Mouse (Mus musculus) hematopoietic multipotent progenitor cell, adult 10-12 weeks (in vitro differentiated cells): ENCODE data around the gene Adnp. TPM values are rescaled to one million over a fixed set of nuclear protein-coding genes. Genes with fewer than 3 reads are reported as not detected.

Experiments used
- polyA plus RNA-seq: library from polyadenylated mRNA; stranded (reverse); fragments of >175 nt; gene quantifications from 2 replicates; pipeline ENCODE4 v1.2.3, GENCODE M21; 2012; ENCODE audit warnings: low replicate concordance

Adnp gene
- polyA plus RNA-seq, result 28.9 and 53.5 TPM in 2 replicates

GRCm38 (mm10) chr2:168206725-168207644, at the start of gene Adnp:
Gene Adnp, minus strand, starts transcription at chr2:168207112.

GRCm38 (mm10) chr2:168230026-168230728, 23.3 kb upstream of the Adnp start, which contains the start of the genes Gm20716, Dpm1 and Mocs3:
Gene Gm20716, minus strand, starts transcription at chr2:168230364.
Gene Dpm1, minus strand, starts transcription at chr2:168230591.
Gene Mocs3, plus strand, starts transcription at chr2:168230622.

Other genes with a start within 250 kb of the Adnp start
- gene Ripor3, start 196.5 kb downstream of the Adnp start, polyA plus RNA-seq, result 2.4 and 14.4 TPM in 2 replicates
- gene Pard6b, start 126.1 kb downstream of the Adnp start, polyA plus RNA-seq, result 1.5 and 1.7 TPM in 2 replicates
- not detected in 2 replicates for gene Gm20716, start 23.3 kb upstream of the Adnp start, polyA plus RNA-seq
- 13.5 and 55.7 TPM in 2 replicates for gene Dpm1, start 23.5 kb upstream of the Adnp start, polyA plus RNA-seq
- 14.3 and 29.8 TPM in 2 replicates for gene Mocs3, start 23.5 kb upstream of the Adnp start, polyA plus RNA-seq
- 0.04 and 0.12 TPM in 2 replicates for gene Kcng1, start 74.6 kb upstream of the Adnp start, polyA plus RNA-seq